Mouse (Mus musculus) WW6 (cell line): ENCODE measurements around the gene Ldlrad3.

Experiments used
- DNase-seq: peaks from one replicate; pipeline ENCODE4 v3.0.0-alpha.2; 2013; ENCODE audit warnings: low read depth, low spot score

Gene Ldlrad3

DNA sequence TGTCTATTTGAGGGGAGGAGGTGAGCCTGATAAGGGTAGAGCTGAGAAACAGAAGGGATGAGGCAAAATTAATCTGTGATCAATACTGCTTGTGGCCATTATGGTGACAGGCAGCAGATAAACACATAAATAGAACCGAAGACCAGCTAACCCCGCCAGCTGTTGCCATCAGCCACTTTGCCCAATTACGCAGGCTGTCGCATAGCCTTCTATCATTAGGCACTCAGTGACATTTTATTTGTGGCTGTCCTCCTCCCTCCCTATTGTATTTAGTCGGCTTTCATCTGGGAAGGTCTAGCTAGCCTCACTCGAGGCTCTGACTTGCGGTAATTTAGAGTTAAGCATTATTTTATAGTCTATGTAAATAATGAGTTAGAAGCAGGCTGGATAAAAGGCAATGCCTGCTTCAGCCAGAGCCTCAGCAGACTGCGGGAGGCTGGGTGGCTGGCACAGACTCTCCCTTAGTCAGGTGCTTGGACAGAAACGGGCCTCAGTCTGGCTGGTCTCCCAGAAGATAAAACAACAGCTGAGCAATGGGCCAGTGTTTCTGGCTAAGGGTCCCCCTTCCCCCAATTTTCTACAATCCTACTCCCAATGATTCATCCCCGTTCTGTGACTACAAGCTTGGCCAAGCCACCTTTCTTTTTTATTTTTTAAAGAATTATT lies 147.8 kb downstream of the Ldlrad3 start:
- no peak for DNase-seq

DNA sequence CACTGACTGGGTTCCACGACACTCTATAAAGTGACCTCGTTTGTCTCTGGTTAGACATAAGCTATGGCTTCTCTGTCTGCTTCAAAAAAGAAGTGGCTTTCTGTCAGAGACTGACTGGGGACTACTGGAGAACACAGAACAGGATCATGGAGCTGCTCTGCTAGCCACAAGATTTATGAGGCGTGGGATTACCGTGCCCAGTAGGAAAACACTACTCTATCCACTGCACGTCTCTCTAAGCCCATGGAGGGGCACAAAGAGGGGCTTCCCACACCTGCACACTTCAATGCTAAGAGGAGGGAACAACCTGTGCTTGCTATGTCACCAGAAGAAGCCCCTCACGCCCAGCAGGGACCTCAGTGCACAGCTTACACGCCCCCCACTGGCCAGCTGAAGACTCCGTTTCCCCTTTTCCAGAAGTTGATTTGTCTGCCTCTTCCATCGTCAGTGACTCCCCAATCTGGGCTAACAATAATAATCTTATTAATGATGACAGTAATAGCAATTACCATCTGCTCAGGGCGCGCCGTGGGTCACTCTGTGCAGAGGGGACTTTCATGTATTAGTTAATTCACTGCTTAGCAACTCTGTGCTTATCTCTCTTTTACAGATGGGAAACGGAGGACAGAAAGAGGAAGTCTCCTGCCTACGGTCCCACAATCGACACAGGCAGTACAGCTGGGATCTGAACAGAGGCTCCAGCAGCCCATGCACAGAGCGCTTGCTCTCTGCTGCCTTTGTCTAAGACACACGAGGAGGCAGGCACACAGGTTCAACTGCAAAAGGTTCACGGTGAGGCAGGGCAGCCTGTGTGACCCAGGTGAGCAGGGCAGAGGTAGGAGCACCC lies 149.3 kb downstream of the Ldlrad3 start:
- no peak for DNase-seq

DNA sequence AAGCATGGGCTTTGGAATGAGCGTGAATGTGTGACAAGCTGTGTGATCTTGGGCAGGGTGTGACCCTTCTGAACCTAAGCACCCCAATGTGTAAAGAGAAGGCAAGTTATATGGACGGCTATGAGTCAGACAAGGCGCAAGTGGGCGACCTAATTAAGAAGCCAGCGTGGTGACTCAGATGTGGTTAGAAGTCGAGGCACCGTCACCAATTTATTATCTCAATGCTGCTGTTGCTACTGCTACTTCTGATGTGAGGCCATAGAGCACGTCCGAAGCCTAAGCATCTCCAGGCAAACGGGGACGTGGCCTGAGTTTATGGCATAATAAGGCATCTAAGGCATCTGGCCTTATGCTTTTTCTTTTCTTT lies 151.7 kb downstream of the Ldlrad3 start:
- DNase-seq: no peak

DNA sequence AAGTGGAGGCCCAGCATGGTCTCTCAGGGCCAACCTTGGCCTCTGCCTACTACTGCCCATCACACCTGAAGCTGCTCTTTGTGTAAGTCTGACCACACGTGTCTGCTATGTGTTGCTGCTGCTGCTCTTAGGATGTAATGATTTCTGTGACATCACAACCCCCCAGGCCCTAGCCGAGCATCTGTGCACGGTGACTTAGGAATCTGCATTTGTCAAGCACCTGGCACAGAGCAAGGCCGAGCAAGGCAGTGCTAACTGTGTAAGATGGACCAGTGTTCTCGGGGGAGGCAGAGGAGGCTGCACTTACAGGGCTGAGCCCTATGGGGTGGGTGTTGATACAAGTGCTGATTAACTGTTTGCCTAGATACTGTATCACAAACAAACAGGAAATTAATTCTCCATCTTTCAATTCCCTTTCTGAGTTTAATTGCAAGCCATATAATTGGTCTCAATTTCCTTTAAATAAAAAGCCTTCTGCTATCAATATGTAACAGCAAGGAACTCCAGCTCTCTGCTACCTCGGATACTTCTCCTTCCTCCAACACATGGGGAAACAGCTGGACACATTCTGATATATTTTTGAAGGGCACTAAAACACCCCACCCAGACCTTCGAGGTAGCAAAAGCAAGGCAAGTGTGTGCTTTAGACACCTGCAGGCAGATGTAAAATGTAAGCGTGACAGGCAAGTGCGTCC lies 152.2 kb downstream of the Ldlrad3 start:
- DNase-seq: no peak

DNA sequence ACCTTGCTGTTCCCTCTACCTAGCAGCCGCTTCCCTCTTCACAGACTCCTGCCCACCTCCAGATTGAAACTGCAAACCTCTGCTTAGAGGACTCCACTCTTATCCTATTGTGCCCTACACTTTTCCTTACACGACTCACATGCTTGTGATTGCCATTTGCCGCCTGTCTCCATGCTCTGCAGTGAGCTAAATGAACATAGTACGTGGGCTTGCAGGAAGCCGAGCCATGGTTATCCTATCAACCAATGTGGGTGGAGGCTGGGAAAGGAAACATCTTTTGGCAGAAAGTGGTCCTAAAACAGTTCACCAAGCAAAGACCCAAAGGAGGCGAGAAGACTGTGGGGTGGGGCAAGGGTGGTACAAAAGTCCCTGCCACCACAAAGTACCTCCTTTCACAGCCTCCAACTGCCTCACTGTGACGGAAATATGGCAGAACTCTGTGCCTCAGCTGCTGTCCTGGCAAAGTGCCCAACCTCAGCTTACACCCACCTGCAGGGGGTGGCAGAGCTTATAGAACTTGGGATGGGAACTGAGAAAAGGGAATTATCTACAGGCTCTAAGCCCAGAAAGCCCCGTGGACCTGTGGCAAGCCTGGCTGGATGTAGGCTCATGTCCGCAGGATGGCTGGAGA lies 153.4 kb downstream of the Ldlrad3 start:
- no peak for DNase-seq

DNA sequence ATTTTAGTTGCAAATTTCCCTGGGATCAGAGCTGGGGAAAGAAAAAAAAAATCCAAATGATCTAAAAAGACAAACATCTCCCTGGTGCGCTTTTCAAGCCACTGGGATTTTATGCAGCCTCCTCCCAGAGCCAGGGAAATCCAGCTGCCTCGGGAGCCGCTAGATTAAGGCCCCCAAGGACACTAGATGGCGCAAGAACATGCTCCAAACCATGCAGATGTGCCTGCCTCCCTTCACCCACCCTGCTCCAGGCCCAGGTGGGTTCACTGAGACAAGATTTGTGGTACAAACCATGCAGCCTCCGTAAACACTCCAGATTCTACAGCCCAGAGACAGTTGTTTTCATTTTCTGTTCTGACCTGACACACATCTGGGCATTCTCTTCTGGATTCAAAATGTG lies 155.5 kb downstream of the Ldlrad3 start:
- DNase-seq: peak; percentile 13

DNA sequence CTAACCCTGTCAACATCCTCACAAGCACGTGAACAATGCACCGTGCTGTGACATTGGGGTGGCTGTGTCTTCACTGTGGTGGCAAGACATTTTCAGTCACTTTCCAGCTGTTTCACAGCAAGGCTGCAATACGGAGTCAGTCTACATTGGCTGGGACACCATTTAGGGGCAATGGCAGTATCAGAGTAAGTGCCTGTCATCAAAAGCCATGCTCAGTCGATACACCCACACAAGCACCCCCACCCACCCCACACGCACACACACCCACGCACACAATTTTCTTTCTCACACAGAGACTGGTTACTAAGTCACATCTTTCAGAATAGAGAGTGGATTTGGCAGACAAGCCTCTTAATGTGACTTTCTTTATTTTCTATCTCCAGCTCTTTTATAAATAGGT lies 156.0 kb downstream of the Ldlrad3 start:
- no peak for DNase-seq

DNA sequence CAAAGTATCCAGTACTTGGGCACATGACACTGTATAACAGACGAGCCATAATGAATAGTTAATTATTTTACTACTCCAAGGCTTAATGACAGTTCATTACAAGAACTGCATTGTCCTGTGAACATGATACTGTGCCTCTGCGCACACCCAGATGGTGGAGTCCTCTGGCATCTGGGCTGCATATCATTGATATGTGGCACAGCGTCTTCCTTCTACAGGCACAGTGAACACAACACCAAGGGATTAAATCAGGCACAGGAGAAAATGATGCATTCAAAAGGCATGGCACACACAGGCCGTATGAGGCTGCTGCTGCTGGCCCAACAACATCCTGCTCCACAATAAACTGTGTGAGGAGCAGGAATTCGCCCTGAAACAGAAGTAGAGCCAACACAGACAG lies 156.5 kb downstream of the Ldlrad3 start:
- DNase-seq: no peak

DNA sequence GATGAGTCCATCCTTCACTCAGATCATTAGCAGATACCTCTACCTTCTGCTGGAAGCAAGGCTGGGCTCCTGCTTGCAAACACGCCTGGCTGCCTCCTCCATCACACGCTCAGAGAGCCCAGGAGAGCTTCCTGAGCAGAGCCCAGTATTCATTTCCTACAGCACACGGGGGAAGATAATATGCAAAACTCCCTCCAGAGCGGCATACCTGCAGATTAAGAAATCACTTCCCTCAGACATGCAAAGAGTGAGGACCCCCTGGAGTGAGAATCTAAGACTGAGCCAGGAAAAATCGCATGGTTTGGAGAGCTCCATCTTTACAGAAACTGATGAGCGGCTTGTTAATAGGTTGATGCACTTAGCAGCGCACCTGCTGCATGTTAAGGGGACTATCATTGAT lies 158.9 kb downstream of the Ldlrad3 start:
- DNase-seq: no peak

DNA sequence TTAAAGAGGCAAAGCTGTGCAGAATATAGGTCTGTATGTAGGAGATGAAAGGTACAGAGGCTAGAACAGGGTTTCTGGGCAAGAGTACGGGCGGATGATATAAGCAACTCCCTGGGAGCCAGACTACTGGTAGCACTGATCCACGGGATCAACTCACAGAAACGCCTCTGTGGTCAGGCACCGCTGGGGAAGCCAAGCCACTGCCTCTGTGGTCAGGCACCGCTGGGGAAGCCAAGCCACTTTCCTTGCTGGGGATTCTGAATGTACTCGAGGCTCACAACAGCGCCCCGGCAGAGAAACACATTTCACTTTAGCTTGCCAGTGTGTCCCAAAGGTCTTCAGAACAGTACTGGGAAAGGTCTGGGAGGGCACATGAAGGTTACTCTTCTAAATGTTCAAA lies 160.0 kb downstream of the Ldlrad3 start:
- no peak for DNase-seq

DNA sequence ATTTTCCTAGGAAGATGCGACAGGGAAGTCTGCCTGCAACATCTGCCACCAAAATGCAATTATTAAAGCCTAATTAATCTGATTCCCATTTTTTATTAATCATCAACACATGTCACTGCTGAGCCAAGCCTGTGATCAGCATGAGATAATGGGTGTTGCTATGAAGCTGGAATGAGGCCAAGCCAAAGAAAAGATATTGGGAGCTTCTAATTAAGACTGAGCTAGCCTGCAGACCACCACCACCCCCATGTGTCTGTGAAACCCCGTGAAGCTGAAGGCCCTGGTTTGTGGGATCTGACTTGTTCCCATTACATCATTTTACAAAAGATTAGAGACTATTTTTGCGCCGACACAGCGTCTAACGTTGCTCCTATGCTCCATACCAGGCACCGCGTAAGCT lies 161.7 kb downstream of the Ldlrad3 start:
- no peak for DNase-seq

DNA sequence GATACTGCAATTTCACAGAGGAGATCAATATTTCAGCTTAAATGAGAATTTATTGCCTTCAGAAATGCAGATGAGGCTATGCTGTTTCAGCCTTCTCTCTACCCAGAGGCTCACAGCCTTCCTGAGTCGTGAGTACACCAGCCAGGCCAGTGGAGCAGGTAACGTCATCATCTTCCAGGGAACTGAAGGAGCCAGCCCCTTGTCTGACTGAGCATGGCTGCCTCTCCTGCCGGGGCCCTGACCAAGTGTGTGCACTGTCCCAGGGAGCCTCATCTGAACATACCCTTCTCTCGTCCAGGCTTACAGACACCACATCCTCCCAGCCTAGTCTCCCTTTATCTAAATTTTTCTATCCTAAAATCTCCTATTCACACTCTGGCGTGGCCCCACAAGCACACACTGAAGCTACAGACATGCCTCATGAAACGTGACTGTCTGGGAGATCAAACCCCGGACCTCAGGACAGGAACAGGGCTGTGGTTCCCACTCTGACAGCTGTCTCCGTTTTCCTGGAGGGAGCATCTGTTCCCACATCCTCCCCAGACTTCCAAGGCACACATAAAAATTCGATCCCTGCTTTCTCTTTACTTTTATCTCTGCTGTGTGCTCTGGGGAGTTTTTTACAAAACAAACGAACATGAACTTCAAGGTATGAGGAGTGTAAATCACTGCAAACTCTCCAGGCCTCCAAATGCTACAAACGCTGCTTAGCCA lies 164.7 kb downstream of the Ldlrad3 start:
- DNase-seq: no peak

DNA sequence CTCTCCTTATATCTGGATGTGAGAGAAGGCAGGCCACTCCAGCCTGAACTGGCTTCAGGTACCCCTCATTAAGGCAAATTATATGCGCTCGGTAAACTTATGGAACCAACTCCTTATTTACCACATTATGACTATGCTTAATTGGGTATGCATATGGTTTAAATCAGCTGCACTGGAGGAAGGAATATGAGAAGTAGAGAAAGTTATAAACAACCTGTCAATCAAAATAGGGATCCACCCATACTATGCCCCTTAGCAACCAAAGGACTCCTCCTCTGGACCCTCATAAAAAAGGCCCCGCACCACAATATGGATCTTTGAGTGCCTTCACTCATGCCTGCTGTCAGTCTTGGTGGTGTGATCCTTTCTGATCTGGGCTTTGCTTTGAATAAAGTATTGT lies 165.6 kb downstream of the Ldlrad3 start:
- no peak for DNase-seq

DNA sequence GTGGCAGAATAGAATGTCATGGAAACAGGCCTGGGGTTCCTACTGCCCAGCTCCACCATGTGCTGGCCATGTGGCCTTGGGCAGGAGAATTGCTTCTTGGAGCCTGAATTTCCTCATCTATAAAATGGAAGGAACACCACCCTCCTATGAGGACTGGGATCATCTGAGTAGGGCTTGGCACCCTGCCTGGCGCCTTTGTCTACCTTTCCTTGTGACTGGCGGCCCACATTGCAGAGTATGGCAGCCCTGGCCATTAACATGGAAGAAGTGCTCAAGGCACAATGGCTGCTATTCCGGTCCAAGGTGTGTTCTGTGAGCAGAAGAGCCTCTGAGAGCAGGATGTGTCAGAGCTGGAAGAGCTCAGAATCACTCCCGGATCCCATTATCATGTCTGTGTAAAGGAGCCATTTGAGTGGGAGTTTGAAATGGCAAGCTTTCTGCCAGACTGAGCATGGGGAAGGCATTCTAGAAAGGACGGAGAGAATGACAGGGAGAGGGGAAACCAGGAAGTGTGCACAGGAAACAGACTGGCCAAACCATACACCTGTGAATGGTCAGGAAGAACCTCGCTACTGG lies 171.6 kb downstream of the Ldlrad3 start:
- DNase-seq: no peak

DNA sequence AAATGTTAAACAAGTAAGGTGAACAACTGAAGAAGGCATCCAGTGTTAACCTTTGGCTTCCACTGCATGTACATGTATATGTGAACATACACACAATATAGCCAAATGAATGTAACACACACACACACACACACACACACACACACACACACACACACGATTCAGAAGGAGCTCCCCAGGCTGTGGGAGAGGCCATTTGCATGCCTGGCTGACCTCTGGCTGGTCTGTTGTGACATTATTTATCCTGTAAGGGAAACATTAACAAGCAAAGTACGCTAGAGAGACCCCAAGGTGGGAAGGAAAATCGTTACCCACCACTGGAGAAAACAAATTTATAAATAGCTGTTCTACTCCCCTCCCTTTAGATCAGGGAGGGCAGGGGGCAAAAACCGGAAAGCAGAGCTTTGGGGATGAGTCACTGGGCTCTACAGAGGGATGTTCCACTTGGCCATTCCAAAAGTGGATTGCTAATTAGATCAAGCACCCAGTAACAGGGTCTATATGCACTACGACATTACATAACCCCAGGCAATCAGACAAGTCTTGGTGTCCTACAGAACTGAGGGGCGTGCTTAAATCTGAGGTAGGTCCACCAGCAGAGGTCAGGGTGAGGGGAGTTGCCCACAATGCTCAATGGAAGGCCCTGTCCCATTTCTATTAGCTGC lies 174.7 kb downstream of the Ldlrad3 start:
- no peak for DNase-seq

DNA sequence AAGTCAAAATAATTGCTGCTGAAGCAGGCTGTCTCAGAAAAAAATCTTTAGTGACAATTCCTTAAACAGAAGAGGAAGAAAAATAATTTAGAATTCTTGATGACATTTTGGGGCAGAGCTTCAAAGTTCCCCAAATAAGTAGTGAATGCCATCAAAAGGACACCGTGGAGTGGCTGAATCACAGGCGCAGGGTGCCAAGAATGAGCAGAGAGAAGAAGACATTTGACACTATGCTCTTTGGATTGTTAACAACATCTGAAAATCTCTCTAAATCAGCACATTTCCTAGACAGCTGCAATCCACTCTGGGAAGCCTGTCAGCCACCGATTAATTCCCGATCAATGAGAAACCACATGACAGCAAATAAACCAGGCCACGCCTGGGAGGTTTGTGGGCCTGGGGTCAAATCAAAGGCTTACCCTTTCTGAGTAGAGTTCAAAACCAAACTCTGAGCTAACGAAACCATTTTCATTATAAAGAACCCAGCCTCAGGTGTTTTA lies 176.4 kb downstream of the Ldlrad3 start:
- DNase-seq: no peak

DNA sequence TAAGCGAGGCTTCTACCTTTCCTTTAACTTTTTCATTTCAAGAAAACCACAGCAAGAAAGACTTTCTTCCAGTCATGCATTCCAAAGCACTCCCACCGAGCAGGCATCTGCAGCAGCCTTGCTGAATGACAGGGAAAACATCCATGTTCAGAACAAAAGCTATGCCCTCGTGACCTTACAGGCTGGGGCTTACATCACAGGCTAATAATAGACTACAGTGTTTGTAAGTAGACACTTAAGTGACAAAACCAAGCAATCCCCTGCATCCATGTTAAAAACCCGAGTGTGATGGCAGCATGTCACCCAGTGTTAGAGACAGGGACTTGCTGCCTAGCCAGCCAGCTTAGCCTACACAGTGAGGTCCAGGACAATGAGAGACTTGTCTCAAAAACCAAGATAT lies 180.0 kb downstream of the Ldlrad3 start:
- DNase-seq: no peak

DNA sequence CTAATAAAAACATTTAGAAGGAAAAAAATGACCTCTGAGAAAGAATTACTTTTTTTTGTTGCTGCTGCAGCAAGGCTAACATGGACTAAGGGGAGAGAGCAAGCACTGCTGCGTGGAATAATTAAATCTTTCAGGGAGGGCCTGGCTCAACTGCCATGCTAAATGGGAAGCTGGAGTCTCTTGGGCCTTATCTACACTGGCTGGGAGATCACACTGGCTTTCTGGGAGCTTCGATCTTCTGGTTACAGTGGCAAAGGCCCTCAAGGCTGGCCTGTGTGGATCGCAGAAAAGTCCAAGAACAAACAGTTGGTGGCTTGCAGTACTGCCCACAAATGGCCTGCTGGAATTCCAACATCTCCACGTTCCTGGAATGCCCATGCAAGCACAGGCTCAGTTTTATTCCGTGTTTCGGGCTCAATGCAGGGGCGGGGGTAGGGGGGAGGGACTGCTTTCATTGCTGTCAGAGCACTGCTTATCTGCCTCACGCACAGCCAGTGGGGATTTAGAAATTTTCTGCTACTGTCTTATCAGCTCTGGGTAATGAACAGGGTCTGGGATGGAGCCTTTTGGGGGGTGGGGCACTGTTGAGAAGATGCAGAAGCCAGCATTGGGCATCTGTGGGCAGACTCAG lies 180.7 kb downstream of the Ldlrad3 start:
- DNase-seq: no peak

DNA sequence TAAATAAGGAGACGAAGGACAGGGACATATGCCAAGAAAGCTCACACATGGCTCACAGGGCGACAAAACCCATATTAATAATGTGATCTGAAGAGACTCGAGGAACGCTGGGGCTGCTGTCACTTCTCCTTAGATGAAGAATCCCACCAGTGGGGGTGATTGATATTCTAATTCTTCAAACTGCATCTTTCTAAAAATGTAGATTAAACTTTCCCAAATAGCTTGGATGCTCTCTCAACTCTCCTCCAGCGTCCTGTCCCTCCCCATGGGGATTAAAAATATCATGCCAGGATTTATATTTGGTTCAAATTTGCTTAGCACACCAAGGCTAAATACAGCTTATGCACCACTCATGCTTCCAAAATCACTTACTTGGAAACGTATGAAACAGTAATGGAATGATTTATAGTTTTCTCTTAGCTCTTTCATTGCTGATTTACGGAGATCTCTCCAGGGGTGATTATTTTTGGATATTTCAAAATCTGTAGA lies 182.4 kb downstream of the Ldlrad3 start:
- no peak for DNase-seq
